ENCODE assay signal across 13 mouse cellular contexts in the genomic region with DNA sequence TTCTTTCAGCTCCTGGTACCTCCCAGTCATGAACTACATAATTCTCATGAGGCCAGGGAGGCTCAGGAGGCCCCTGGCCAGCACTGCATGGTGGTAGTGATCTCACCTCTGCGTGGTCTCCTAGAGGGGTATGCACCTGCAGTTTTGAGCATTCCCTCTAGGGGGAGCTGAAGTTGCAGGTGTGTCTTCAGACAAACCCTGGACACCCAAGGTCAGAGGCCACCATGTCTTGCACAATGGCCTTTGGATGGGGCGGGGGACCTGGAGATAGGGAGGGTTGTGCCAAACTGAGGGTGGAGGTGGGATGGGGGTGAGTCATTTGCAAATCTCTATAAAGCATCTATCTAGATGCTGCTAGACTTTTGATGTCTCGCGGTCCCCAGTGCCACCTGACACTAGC.
DNase-seq lines count a peak whose midpoint lies in the region; ATAC-seq and TF ChIP-seq lines count a peak whose summit lies in the region.
"Had no signal": no experiment of that assay in that cellular context is flagged by ENCODE, and none has a peak within 500 bp of the region (broad histone marks: within the 10 kb centered on the region; RNA-seq: fewer than 3 reads in every experiment).

No protein-coding gene starts in this region.

- H3K4me3 ChIP-seq in gastrocnemius, adult 2 months: no peak overlapping the region
- H3K4me3 ChIP-seq in midbrain, postnatal 0 days (ENCODE audit: low read depth, low read length): no peak overlapping the region
- no peak overlapping the region for H3K4me3 ChIP-seq in midbrain, embryonic 14.5 days (replicated peaks; ENCODE audit: low read depth, low read length)
- H3K4me3 ChIP-seq: embryonic facial prominence, embryonic 15.5 days had no signal

- no peak overlapping the region for H3K4me2 ChIP-seq in midbrain, postnatal 0 days (ENCODE audit: low read depth, low read length, poor library complexity, severe bottlenecking)
- no peak overlapping the region for H3K4me2 ChIP-seq in midbrain, embryonic 14.5 days (ENCODE audit: low read length)
- H3K4me2 ChIP-seq: embryonic facial prominence, embryonic 15.5 days had no signal

- no peaks in the 10 kb centered on the region for H3K36me3 ChIP-seq in midbrain, postnatal 0 days (ENCODE audit: insufficient read depth, low read length)
- no peaks in the 10 kb centered on the region for H3K36me3 ChIP-seq in midbrain, embryonic 14.5 days (ENCODE audit: control insufficient read depth, insufficient read depth, low read length)
- H3K36me3 ChIP-seq: embryonic facial prominence, embryonic 15.5 days had no signal

- whole genome bisulfite sequencing in midbrain, postnatal 0 days: 85% methylated on average over 4 of the region's 4 CpGs
- 88% methylated on average over 4 of the region's 4 CpGs for WGBS in midbrain, embryonic 14.5 days

- DNase-seq in gastrocnemius, adult 2 months: no peak
- no peak for DNase-seq in gastrocnemius, postnatal 36 days
- no peak for DNase-seq in midbrain, postnatal 0 days (ENCODE audit: low spot score)
- DNase-seq in midbrain, embryonic 14.5 days: no peak
- DNase-seq in thymus, postnatal 36 days: peak; percentile 50 to 52
- DNase-seq in embryo, embryonic 10.5 days (ENCODE audit: low spot score): no peak
- DNase-seq in adrenal gland, postnatal 10 days: no peak
- DNase-seq: adrenal gland, adult 2 months; cerebellum, adult 18-20 months; kidney, adult 8-10 months; right cerebral cortex, postnatal 14 days had no signal

- ATAC-seq in midbrain, postnatal 0 days (ENCODE audit: low FRiP score): no peak
- ATAC-seq in midbrain, embryonic 14.5 days (ENCODE audit: low FRiP score, low TSS enrichment): no peak
- ATAC-seq in granulocyte monocyte progenitor cell, adult 5-6 weeks (replicated peaks; ENCODE audit: poor library complexity, severe bottlenecking): 0 out of 2 replicates have a peak, but pooled peaks have one; percentile 20

- no peak overlapping the region for H3K27ac ChIP-seq in gastrocnemius, adult 2 months
- H3K27ac ChIP-seq in midbrain, postnatal 0 days (ENCODE audit: low read depth, low read length): no peak overlapping the region
- no peak overlapping the region for H3K27ac ChIP-seq in midbrain, embryonic 14.5 days (replicated peaks; ENCODE audit: low read depth, low read length)
- H3K27ac ChIP-seq: embryonic facial prominence, embryonic 15.5 days had no signal

- H3K9me3 ChIP-seq in midbrain, postnatal 0 days (ENCODE audit: low read length): no peaks in the 10 kb centered on the region
- H3K9me3 ChIP-seq in midbrain, embryonic 14.5 days (ENCODE audit: control insufficient read depth, low read length): no peaks in the 10 kb centered on the region
- H3K9me3 ChIP-seq: embryonic facial prominence, embryonic 15.5 days had no signal

- intact Hi-C loops in gastrocnemius, adult 2 months (cut with DNase I): no loop called here
- intact Hi-C loops in gastrocnemius, postnatal 36 days (cut with DNase I): loop anchor here (5.0 kb wide), 1 partner anchor 33 kb away; no protein-coding TSS in a partner anchor

- H3K4me1 ChIP-seq in midbrain, postnatal 0 days (ENCODE audit: insufficient read depth, low read length): no peaks in the 10 kb centered on the region
- peaks cover 13% of the 10 kb centered on the region; the same call in 1 of the 2 replicates for H3K4me1 ChIP-seq in midbrain, embryonic 14.5 days (ENCODE audit: control insufficient read depth, insufficient read depth, low read length)

- no peak overlapping the region for H3K9ac ChIP-seq in midbrain, postnatal 0 days (replicated peaks; ENCODE audit: low read length, poor library complexity, severe bottlenecking)
- no peak overlapping the region for H3K9ac ChIP-seq in midbrain, embryonic 14.5 days (replicated peaks; ENCODE audit: low read length)
- H3K9ac ChIP-seq: embryonic facial prominence, embryonic 15.5 days had no signal

- H3K27me3 ChIP-seq in midbrain, postnatal 0 days (ENCODE audit: insufficient read depth, low read length): no peaks in the 10 kb centered on the region; the same call in 1 of the 2 replicates
- H3K27me3 ChIP-seq in midbrain, embryonic 14.5 days (ENCODE audit: control insufficient read depth, insufficient read depth, low read length): no peaks in the 10 kb centered on the region
- H3K27me3 ChIP-seq: embryonic facial prominence, embryonic 15.5 days had no signal

- TF ChIP-seq CTCF in gastrocnemius, adult 2 months (IDR thresholded peaks at IDR 0.05): peak; percentile 57
- peak; percentile 30; the same call in 1 of the 2 replicates for TF ChIP-seq CTCF in midbrain, postnatal 0 days (IDR thresholded peaks at IDR 0.05)

Comparison
In these comparisons a context has a peak if more than half of its experiments do, and no peak if none do; other contexts are left out.
1. DNase-seq: peak in thymus, postnatal 36 days (2 of 2); none in gastrocnemius, adult 2 months (single experiment), gastrocnemius, postnatal 36 days (0 of 2), midbrain, postnatal 0 days (single experiment), midbrain, embryonic 14.5 days (single experiment), embryo, embryonic 10.5 days (single experiment) and adrenal gland, postnatal 10 days (single experiment).